Mouse (Mus musculus) thymus, adult 18-20 months (tissue): ENCODE results near the gene Adamts13.

Experiments
- DNase-seq, 2 experiments: peaks; one replicate each; pipeline ENCODE4 v3.0.0; 2022; ENCODE audit warnings: mixed read lengths in 2 of 2

Adamts13 gene

GRCm38 (mm10) chr2:27038596-27038995, 65.4 kb downstream of the Adamts13 start:
- DNase-seq: peak in 1 of 2 experiments; percentile 55

DNA sequence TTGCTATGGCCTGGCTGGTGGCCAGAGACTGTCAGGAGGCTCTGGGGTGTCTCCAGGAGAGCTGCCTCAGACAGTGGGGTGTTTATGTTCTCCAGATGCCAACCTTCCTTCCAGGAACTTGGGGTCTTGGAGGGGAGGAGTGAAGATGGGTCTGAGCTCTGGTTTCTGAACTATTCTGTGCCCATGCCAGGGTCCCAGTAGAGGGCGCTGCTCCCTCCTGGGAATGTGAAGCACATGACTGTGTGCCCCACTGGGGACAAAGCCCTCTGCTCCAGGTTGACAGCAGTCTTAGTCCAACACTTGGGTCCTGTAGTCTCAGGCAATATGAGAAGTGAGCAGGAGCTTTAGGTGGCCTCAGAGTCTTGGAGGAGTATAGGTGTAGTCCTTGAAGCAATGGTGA, 66.1 kb downstream of the Adamts13 start:
- no peak for DNase-seq

- no peak for DNase-seq
Measured at GRCm38 (mm10) chr2:27042131-27042844, 69.1 kb downstream of the Adamts13 start.

DNA sequence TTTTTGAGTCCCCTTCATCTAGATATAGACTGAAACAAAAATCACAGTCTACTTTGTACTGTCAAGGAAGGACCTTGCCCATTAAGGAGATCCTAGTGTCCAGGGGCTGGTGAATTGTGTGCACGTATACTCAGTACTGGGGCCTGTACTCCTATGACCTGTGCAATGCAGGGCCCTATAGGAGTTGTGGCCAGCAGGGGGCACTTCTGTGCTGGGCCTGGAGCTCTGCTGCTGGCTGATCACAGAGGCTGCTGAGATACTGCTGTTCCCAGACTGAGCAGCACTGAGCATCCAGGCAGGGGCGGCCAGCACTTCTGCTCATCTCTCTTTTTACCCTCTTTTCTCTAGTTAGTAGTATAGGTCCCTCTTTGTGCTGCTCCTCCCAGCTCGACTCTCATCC, 70.2 kb downstream of the Adamts13 start:
- DNase-seq: peak; percentile 65 to 68

DNA sequence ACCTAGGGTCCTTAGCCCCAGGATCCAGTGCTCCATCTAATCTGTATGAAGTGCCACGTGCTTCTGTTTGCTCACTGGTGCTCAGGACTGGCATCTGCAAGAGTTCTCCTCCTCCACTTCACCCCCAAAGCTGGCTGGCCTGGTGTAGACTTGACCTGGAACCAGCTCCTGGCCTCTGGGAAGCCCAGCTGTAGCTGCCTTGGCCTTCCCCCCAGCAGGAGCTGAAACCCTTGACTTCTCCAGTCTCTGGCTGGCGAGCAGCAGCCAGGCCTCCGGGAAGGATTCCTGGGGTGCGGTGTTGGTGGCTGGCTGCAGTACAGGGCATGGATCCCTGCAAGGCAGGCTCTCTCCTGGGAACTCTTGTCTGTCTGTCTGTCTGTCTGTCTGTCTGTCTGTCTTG, 71.0 kb downstream of the Adamts13 start:
- no peak for DNase-seq

GRCm38 (mm10) chr2:27044641-27045040, 71.4 kb downstream of the Adamts13 start:
- no peak for DNase-seq

GRCm38 (mm10) chr2:27045979-27046770, 73.0 kb downstream of the Adamts13 start:
- no peak for DNase-seq

DNA sequence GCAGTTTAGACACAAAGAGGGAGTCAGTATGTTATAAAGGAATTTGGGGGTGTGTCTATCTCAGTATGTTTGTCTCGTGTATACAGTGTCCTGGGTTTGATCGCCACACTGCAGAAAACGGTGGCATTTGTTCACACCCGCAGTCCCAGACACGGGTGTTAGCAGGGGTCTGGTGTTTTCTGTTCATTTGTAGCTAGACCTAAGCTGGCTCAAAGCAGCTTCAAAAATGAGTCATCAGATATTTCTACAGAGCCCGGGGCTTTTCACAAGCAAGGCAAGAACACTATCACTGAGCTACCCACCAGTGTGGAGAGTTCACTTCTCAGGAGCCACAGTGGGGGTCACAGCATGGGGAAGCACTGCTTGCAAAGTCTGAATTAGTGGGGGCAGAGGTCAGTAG, 76.2 kb downstream of the Adamts13 start:
- no peak for DNase-seq

DNA sequence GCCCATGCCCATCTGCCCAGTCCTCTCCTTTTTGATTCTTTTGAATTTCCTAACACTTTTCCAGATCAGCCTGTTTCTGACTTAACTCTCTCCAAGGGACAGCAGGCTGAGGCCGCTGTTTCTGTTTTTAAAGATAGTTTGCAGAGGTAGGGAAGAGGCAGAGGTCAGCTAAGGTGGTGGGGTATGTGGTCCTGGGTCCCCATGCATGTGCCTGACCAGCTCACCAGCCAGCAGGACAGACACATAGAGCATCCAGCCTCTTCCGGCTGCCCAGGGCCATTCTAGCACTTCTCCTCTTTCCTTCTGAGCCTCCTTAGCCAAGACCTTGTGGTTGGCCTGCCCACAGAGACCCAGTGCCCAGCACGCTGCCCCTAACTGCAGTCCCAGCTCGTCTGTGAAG, 85.0 kb downstream of the Adamts13 start:
- DNase-seq: no peak

DNA sequence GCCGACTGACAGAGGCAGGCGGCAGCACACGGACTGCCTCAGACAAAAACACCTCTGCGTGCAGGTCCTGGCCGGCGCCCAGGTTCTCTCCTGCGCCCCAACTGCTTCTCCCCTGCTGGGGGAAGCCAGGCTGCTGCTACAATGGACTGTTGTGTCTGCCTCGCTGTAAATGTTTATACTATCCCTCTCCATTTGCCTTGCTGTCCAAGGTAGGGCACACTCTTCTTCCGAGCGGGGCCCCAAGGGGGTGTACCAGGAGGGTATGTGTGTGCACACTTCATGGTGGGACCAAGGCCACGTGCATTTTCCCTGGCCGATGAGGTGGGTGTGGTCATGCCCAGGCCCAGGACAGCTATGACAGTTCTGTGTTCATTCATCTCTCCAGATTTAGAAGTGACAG, 85.5 kb downstream of the Adamts13 start:
- DNase-seq: no peak

DNA sequence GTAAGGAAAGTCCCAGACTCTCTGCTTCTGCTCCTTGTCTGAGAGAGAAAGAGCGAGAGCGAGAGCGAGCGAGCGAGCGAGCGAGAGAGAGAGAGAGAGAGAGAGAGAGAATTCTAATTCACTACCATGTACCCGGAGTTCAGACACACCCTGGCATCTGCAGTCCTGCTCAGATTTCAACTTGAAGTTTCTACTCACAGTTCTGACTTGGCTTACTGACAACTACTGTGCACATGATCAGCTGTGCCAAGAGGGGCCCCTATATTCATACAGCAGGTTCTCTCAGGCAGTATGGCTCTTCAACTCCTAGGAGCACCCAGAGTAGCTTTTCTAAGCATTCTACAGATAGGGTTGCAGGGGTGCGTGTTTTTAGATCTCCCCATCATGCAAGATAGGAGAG, 86.0 kb downstream of the Adamts13 start:
- DNase-seq: no peak
